Mouse (Mus musculus): ENCODE data around the gene Kiss1r. TPM values are rescaled to one million over a fixed set of nuclear protein-coding genes. Genes with fewer than 3 reads are reported as not detected.

Kiss1r gene
- polyA plus RNA-seq, 1 experiment from 2014 or later = 0.45 TPM

- Histone ChIP-seq H3K9me3 (replicated peaks) (no peaks in the 10 kb centered on the region), H3K4me1 (replicated peaks) (peaks cover 45% of the 10 kb centered on the region), H3K27ac (ENCODE audit: poor library complexity, severe bottlenecking) (no peak overlapping the region), H3K36me3 (peaks cover 29% of the 10 kb centered on the region), H3K4me3 (no peak overlapping the region), H3K4me2 (peak overlapping the region; percentile 97), H3K27me3 (replicated peaks) (peaks cover 29% of the 10 kb centered on the region), H3K9ac (peak overlapping the region; percentile 30)
- WGBS = 64% methylated on average over 7 of the region's 7 CpGs
- no peak for ATAC-seq (ENCODE audit: insufficient number of reproducible peaks, low FRiP score)
Measured at GRCm38 (mm10) chr10:79914948-79915596, 1.7 kb upstream of the Kiss1r start.

GRCm38 (mm10) chr10:79916081-79916480 lies 690 bp upstream of the Kiss1r start:
- 9% methylated on average over 8 of the region's 8 CpGs for WGBS
- Histone ChIP-seq H3K36me3 (peaks cover 21% of the 10 kb centered on the region), H3K4me3 (peak overlapping the region; percentile 82), H3K27me3 (replicated peaks) (peaks cover 39% of the 10 kb centered on the region), H3K9ac (peak overlapping the region; percentile 98), H3K9me3 (replicated peaks) (no peaks in the 10 kb centered on the region), H3K4me2 (peak overlapping the region; percentile 97), H3K4me1 (replicated peaks) (peaks cover 52% of the 10 kb centered on the region), H3K27ac (ENCODE audit: poor library complexity, severe bottlenecking) (peak overlapping the region; percentile 65; the same call in 1 of the 2 replicates)
- ATAC-seq (ENCODE audit: insufficient number of reproducible peaks, low FRiP score) = no peak

DNA sequence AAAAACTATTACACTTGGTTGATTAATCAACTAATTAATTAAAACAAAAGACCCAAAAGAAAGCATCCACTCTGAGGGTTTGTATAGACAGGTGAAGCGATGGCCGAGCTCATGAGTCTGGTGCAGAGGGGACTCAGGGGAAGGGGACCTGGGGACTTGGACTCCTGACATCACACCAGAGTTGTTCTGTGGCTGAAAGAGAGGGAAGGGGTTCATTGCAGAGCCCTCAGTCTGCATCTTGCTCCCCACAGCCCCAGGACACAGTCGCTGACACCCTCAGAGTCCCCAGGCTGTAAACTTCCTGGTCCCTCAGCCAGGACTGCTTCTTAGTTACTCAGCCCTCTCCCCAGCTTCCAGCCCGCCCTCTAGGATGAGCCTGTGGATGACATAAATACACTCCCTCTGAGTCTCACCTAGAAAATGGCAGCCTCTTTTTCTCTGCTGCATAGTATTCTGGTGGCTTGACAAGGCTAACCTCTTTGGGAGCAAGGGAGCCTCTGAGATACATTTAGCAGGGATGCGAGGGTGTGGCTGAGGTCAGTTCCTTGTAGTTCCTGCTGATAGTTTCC lies 845 bp downstream of the Kiss1r start:
- Histone ChIP-seq H3K36me3 (peaks cover 6% of the 10 kb centered on the region; the same call in 1 of the 2 replicates), H3K27me3 (replicated peaks) (peaks cover 54% of the 10 kb centered on the region), H3K9me3 (replicated peaks) (no peaks in the 10 kb centered on the region), H3K27ac (ENCODE audit: poor library complexity, severe bottlenecking) (no peak overlapping the region), H3K9ac (no peak overlapping the region), H3K4me2 (peak overlapping the region; percentile 97), H3K4me3 (peak overlapping the region; percentile 82; the same call in 1 of the 2 replicates), H3K4me1 (replicated peaks) (peaks cover 61% of the 10 kb centered on the region)
- WGBS = 64% methylated on average over 5 of the region's 5 CpGs
- ATAC-seq (ENCODE audit: insufficient number of reproducible peaks, low FRiP score) = no peak

DNA sequence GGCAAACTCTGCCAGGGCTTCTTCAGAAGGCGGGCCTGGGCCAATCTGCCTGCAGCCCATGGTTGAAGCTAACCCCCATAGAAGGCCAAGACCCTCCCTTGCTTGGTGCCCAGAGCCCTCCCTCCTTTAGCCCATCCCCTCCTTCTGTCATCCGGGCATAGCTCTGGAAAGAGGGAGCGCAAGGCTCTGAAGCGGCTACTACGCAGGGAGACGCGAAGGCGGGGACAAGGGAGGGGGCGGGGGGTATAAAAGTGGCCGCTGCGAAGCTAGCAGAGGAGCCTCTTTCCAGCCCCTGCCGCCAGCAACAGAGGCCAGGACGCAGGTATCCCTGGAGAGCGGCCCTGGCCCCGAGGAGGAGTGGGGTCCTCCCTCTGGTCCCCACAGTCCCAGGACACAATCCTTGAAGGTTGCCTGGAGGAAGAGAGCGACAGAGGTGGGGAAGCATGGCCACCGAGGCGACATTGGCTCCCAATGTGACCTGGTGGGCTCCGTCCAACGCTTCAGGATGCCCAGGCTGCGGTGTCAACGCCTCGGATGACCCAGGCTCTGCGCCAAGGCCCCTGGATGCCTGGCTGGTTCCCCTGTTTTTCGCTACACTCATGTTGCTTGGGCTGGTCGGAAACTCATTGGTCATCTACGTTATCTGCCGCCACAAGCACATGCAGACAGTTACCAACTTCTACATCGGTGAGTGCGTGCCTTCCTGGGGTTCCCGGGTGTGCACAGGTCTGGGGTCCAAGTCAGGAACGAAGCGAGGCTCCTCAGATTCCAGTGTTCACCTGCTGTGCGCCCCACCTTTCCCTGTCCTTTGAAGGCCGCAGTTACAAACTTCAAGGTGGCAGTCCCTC lies 1.7 kb downstream of the Kiss1r start:
- no peak for ATAC-seq (ENCODE audit: insufficient number of reproducible peaks, low FRiP score)
- no peaks in the 10 kb centered on the region for H3K9me3 ChIP-seq (replicated peaks)
- 9% methylated on average over 35 of the region's 35 CpGs for WGBS
- peak overlapping the region; percentile 60 for H3K4me2 ChIP-seq
- H3K27me3 ChIP-seq (replicated peaks) = peaks cover 63% of the 10 kb centered on the region
- H3K4me1 ChIP-seq (replicated peaks) = peaks cover 61% of the 10 kb centered on the region
- H3K9ac ChIP-seq = 0 out of 2 replicates have a peak overlapping the region, but pooled peaks have one; percentile 17
- peak overlapping the region; percentile 35 for H3K4me3 ChIP-seq
- no peaks in the 10 kb centered on the region for H3K36me3 ChIP-seq
- no peak overlapping the region for H3K27ac ChIP-seq (ENCODE audit: poor library complexity, severe bottlenecking)

DNA sequence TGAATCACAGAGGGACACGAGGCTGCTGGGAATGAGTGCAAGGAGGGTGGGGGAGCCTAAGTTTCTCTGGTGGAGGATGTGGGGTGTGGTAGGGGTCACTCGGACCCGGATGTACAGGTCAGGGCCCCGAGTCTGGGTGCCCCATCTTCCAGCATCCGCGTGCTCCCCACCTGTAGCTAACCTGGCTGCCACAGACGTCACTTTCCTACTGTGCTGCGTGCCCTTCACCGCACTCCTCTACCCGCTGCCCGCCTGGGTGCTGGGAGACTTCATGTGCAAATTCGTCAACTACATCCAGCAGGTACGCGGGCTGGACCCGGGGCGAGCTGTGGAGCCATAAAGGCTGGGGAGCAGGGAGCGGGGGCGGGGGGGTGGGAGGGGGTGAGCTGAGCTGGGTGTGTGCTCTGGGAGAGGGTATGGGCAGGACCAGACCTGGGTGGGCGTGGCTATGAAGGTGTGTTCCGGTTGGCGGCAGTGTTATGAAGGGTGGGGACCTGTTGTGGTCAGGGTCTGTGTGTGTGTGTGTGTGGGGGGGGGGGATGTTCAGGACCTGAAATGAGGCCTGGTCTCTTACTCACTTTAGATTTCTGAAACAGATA lies 2.6 kb downstream of the Kiss1r start:
- peaks cover 55% of the 10 kb centered on the region for H3K4me1 ChIP-seq (replicated peaks)
- peak overlapping the region; percentile 60 for H3K4me2 ChIP-seq
- H3K9ac ChIP-seq = peak overlapping the region; percentile 30; the same call in 1 of the 2 replicates
- peak overlapping the region; percentile 18 for H3K4me3 ChIP-seq
- no peak overlapping the region for H3K27ac ChIP-seq (ENCODE audit: poor library complexity, severe bottlenecking)
- ATAC-seq (ENCODE audit: insufficient number of reproducible peaks, low FRiP score) = no peak
- WGBS = 3% methylated on average over 21 of the region's 21 CpGs
- H3K36me3 ChIP-seq = no peaks in the 10 kb centered on the region
- no peaks in the 10 kb centered on the region for H3K9me3 ChIP-seq (replicated peaks)
- peaks cover 67% of the 10 kb centered on the region for H3K27me3 ChIP-seq (replicated peaks)

DNA sequence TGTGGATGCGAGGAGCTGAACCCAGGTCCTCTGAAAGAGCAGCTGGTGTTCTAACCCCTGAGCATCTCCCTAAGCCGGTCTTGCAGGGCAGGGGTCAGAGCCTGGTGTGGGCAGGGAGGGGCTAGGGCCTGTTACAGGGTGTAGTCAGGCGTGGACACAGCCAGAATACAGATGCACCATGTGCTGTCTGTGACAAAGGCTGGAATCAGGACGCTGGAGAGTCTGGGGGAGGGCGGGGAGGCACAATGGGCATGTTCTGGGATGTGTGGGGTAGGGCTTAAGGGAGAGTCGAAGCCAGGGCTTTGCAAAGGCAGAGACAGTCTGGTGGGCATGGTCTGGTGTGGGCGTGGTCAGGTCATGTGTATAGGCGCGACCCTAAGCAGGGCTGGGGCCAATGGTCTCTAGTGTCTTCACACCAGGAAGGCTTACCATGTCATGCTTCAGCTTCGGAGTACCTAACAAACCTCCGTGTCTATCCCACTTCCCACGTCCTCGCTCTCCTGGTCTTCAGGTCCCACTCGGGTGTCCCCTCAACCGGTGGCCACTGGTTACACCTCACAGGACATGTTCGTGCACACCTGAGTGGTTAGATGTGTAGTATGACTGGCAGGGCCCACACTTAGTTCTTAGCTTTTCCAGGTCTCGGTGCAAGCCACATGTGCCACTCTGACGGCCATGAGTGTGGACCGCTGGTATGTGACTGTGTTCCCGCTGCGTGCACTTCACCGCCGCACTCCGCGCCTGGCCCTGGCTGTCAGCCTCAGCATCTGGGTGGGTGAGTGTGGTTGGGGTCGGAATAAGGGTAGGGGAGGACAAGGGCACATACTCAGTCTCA lies 3.5 kb downstream of the Kiss1r start:
- Histone ChIP-seq H3K36me3 (no peaks in the 10 kb centered on the region), H3K4me3 (peak overlapping the region; percentile 29; the same call in 1 of the 2 replicates), H3K9me3 (replicated peaks) (no peaks in the 10 kb centered on the region), H3K4me1 (replicated peaks) (peaks cover 46% of the 10 kb centered on the region), H3K27ac (ENCODE audit: poor library complexity, severe bottlenecking) (no peak overlapping the region), H3K4me2 (peak overlapping the region; percentile 65), H3K9ac (no peak overlapping the region), H3K27me3 (replicated peaks) (peaks cover 67% of the 10 kb centered on the region)
- ATAC-seq (ENCODE audit: insufficient number of reproducible peaks, low FRiP score) = no peak
- 23% methylated on average over 26 of the region's 26 CpGs for WGBS

- no peaks in the 10 kb centered on the region for H3K9me3 ChIP-seq (replicated peaks)
- peak within 1 kb of the TSS; percentile 43 for H3K9ac ChIP-seq
- H3K4me1 ChIP-seq (replicated peaks) = peaks cover 45% of the 10 kb centered on the region
- peaks cover 67% of the 10 kb centered on the region for H3K27me3 ChIP-seq (replicated peaks)
- 7% methylated on average over 41 of the region's 41 CpGs for WGBS
- peak within 1 kb of the TSS; percentile 29 for H3K4me3 ChIP-seq
- no peak for ATAC-seq (ENCODE audit: insufficient number of reproducible peaks, low FRiP score)
- peak within 1 kb of the TSS; percentile 65 for H3K4me2 ChIP-seq
- H3K36me3 ChIP-seq = no peaks in the 10 kb centered on the region
- no peak within 1 kb of the TSS for H3K27ac ChIP-seq (ENCODE audit: poor library complexity, severe bottlenecking)
Measured at GRCm38 (mm10) chr10:79920958-79921535, 4.3 kb downstream of the Kiss1r start, which contains the start of gene R3hdm4. Gene R3hdm4 (minus strand): TSS chr10:79921208.

- Histone ChIP-seq H3K27ac (ENCODE audit: poor library complexity, severe bottlenecking) (no peak overlapping the region), H3K4me2 (peak overlapping the region; percentile 65), H3K4me3 (peak overlapping the region; percentile 29), H3K4me1 (replicated peaks) (peaks cover 47% of the 10 kb centered on the region), H3K36me3 (no peaks in the 10 kb centered on the region), H3K27me3 (replicated peaks) (peaks cover 67% of the 10 kb centered on the region), H3K9me3 (replicated peaks) (no peaks in the 10 kb centered on the region), H3K9ac (peak overlapping the region; percentile 43)
- ATAC-seq (ENCODE audit: insufficient number of reproducible peaks, low FRiP score) = no peak
- 3% methylated on average over 34 of the region's 34 CpGs for WGBS
Measured at GRCm38 (mm10) chr10:79921572-79921971, 4.8 kb downstream of the Kiss1r start.

DNA sequence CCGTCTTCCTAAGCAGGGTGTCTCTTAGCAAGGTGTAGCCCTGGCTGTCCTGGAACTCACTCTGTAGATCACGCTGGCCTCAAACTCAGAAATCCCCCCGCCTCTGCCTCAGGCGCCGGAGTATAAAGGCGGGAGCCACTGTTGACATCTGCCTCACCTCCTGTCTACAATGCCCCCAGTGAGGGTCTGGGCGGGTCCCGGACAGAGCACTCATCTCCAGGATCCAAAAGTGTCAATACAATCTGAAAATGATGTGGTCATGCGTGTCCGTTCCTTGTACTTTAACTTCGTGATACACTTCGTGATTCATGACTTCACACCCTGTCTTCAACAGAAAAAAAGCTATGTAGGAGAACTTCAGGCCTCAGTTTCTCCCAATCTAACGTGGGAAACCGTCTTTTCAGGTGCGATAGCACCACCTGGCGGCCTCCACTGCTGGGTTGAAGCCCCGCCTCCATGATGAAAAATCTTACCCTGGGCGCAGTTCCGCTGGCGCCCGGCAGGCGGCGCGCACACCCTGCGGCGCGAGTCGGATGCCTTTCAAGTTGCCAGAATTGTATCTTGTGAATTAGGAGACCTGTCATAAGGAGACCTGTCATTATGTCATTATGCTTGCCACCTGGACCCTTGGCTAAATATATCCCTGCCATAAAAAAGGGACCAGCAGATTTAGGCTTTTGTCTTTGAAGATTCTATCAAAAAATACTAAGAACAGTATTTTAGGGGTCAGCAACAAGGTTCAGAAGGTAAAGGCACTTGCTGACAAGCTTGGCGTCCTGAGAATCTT lies 8.4 kb downstream of the Kiss1r start:
- 11% methylated on average over 29 of the region's 29 CpGs for WGBS
- H3K4me2 ChIP-seq = peak overlapping the region; percentile 80
- ATAC-seq (ENCODE audit: insufficient number of reproducible peaks, low FRiP score) = no peak

More for the DNA sequence above, 8.4 kb downstream of the Kiss1r start:
- H3K9me3 ChIP-seq (replicated peaks) = no peaks in the 10 kb centered on the region
- peak overlapping the region; percentile 94; the same call in 1 of the 2 replicates for H3K4me3 ChIP-seq
- H3K4me1 ChIP-seq (replicated peaks) = peaks cover 44% of the 10 kb centered on the region
- H3K9ac ChIP-seq = peak overlapping the region; percentile 96; the same call in 1 of the 2 replicates
- H3K27me3 ChIP-seq (replicated peaks) = peaks cover 37% of the 10 kb centered on the region
- 0 out of 2 replicates have a peak, but pooled peaks cover under 1% of the 10 kb centered on the region for H3K36me3 ChIP-seq
- 0 out of 2 replicates have a peak overlapping the region, but pooled peaks have one; percentile 98 for H3K27ac ChIP-seq (ENCODE audit: poor library complexity, severe bottlenecking)

All from heart, embryonic 12.5 days (tissue).